Mouse (Mus musculus) kidney, adult 8-10 months (tissue): Measurements from ENCODE around the gene Prr22.
A peak's percentile ranks its signal among the peaks of the same experiment; 100 is the strongest.

Experiments
- DNase-seq, 2 experiments: peaks; one replicate each; pipeline ENCODE4 v3.0.0; 2022

Prr22 gene

DNA sequence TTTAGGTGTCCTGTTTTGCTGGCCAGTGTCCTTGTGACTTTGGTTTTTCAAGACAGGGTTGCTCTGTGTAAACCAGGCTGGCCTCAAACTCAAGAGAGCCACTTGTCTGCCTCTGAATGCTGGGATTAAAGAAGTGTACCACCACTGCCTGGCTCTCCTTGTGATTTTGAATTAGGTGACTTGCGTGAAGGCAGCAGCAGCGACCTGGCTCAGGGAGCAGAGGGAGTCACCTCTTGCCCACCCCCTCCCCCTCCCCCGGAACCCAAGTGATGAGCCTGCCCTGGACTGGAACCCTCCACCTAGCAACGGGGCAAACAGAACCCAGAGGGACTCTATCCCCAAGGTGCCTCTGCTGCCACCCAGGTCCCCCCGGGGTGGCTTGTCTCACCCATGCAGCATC is at the start of gene Prr22:
Prr22 (plus strand) TSS at position 301 of the 400 bp plus-strand sequence.
- DNase-seq, result no peak

GRCm38 (mm10) chr17:56722441-56722840 is 47.6 kb upstream of the Prr22 start:
- peak; percentile 45 to 60 for DNase-seq

DNA sequence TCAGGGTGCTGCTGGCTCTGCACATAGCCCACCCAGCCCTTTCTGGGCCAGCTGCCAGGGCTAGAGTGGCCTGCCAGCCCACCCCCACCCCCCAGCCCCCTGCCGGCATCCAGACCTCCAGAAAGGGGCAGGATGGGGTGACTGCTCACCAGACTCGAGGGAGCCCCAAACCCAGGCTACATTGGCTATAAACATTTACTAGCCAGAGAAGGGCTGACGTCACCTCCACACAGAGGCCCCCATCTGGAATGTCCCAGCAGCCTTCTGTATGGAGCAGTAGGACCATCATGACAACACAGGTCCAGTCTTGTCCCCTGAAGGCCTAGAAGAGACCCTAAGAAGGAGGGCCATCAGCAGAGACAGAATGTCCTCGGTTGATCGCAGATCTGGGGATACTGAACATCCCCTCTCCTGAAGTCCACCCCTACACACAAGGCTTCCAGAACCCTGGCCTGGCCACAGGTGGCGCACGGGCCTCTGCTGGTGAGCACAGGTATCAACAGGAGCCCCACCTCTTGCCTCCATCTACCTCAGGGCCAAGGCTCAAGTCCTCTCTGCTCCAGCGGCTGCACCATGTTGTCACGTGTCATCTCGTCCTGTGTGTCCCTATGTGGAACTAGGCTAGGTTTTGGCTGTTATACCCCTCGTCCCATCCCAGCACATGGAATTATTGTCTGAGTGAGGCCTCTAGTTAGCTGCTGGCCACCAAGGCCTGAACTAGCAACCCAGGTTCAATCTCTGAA is 46.5 kb upstream of the Prr22 start:
- no peak for DNase-seq

- no peak for DNase-seq
These were observed 42.9 kb upstream of the Prr22 start for GRCm38 (mm10) chr17:56727029-56727649.

DNA sequence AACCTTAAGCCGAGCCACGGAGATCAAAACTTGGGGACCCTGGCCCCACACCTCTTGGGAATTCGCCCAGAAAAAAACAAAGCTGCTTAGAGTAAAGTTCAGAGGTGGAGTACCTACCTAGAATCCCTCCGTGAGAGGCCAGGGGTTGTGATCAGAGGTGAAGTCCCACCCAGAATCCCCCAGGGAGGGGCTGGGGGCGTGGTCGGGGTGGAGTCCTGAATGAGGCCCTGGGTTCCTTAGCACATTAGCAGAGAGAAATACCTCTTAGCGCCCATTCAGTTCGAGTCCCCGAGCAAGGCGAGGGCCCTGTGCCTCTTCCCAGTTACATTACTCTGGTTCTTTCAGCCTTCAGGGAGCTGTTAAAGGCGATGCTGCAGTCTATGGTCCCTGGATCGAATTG is 42.4 kb upstream of the Prr22 start:
- no peak for DNase-seq

DNA sequence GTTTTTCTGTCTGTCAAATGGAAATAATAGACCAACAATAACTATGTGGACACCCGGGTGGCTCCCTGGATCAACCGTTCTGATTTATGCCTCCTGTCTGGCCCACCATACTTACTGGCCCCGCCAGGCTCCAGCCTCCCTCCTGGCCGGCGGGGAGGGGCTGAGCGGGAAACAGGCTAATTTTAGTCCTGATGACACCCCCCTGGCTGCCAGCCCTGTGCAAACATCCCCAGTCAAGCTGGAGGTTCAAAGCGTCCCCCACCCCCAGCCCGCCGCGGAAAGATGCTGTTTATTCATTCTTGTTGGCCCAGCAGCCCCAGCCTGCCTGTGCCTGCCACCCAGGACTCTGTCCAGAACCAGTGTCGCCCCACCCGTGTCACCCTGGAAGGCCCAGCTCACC is 41.9 kb upstream of the Prr22 start:
- no peak for DNase-seq

- peak; percentile 30 to 53 for DNase-seq
These were observed 40.9 kb upstream of the Prr22 start for GRCm38 (mm10) chr17:56729151-56729550.

DNA sequence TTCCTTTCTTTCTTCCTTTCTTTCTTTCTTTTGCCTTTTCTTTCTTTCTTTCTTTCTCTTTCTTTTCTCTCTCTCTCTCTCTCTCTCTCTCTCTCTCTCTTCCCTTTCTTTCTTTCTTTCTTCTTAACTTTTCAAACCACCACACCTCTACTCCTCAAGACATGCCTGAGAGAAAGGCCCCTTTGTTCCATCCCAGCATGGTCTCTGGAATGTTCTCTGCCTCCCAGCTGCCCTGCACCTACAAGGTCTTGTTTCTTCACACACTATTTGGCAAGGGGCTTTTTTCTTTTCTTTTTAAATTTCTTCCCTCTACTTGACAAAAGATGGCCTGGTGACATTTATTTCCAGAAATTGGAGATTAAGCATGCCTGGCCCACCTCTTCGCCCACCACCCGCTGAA is 40.4 kb upstream of the Prr22 start:
- no peak for DNase-seq

- DNase-seq, result no peak
These were observed 33.5 kb upstream of the Prr22 start for GRCm38 (mm10) chr17:56736534-56736933.

GRCm38 (mm10) chr17:56738221-56738620 is 31.8 kb upstream of the Prr22 start:
- DNase-seq, result no peak

DNA sequence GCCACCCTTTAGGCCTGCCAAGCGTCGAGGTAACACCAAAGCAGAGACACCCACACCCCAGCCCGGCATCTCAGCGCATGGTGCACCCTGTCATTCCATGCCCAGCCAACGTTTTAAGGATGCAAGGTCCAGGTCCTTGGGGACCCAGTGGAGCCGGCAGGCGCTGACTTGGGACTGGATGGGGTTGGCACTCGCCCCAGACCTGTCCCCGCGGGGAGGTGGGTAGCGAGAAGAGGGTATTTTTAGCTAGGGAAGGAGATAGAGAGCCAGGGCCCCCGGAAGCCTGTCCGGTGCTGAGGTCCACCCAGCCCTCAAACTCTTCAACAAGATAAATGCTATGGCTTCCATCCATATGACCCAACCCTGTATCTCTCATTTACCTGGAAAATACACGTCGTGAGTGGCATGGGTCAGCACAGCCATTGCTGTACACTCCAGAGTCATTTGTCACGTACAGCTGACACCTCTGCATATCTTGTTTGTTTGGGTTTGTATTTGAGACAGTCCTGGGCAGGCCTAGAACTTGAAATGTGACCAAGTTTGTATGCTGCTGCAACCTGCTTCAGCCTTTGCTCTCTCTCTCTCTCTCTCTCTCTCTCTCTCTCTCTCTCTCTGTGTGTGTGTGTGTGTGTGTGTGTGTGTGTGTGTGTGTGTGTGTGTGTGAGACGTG is 29.8 kb upstream of the Prr22 start:
- no peak for DNase-seq

DNA sequence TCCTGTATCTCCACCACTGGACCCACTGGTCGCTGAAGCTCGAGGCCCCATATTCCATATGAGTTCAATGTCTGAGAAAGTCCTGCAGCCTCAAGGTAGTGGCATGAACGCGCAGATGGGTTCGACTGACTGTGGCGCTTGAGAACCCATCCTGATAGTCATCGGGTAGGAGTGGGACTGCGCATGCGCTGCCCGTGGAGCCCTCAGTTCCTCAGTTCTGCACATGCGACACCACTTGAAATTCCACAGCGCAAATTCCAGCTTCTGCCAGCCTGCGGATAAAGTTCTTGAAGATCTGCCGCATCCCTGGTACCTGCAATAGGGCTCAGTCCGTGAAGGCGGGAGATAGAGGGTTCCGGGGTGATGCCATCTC is 29.3 kb upstream of the Prr22 start:
- no peak for DNase-seq

GRCm38 (mm10) chr17:56744173-56744572 is 25.9 kb upstream of the Prr22 start:
- DNase-seq, result no peak

DNA sequence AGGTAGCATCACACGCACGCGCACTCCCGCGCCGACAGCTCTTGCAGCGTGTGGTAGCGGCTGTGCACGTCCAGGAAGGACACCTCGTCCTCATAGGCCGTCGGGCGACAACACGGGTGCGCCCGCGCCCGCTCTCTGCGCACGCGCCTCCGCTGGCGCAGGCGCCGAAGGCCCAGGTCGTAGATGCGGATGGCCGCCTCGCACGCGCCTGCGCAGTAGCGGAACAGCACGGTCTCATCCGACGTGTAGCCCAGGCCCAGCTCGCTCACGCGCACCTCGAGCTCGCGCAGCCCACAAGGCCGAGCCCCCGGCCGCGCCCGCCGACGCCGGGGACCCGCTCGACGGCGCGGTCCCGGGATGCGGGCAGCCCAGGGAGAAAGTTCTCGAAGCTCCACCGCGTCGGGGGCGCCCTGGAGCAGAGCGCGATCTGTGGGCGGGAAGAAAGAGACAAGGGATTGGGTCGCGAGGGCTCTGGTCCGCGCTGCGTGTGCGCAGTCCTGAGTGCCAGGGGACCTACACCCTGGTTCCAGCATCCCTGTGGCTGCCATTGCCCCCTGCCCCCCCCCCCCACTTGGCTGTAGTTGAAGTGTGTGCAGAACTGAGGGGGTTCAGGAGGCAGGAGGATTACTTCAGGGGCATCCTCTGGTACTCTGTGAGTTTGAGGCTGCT is 18.5 kb upstream of the Prr22 start:
- no peak for DNase-seq

DNA sequence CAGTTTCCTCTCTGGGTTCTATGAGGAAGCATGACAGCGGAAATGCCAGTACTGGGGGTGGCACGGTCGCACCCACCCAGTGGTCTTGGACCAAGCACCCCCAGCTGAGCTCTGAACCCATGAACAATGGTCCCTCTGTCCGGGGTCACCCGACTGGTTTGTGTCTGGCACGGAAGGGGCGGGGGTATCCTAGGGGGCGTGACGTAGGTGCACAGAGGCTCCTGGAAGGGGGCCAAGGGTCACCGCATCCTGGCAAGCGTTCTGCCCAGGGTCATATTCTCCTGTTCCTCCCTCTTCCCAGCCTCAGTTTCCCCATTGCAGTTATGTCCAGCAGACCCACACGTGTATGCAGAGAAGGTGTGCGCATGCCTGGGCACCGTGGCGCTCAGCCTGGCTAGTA is 16.6 kb upstream of the Prr22 start:
- no peak for DNase-seq

DNA sequence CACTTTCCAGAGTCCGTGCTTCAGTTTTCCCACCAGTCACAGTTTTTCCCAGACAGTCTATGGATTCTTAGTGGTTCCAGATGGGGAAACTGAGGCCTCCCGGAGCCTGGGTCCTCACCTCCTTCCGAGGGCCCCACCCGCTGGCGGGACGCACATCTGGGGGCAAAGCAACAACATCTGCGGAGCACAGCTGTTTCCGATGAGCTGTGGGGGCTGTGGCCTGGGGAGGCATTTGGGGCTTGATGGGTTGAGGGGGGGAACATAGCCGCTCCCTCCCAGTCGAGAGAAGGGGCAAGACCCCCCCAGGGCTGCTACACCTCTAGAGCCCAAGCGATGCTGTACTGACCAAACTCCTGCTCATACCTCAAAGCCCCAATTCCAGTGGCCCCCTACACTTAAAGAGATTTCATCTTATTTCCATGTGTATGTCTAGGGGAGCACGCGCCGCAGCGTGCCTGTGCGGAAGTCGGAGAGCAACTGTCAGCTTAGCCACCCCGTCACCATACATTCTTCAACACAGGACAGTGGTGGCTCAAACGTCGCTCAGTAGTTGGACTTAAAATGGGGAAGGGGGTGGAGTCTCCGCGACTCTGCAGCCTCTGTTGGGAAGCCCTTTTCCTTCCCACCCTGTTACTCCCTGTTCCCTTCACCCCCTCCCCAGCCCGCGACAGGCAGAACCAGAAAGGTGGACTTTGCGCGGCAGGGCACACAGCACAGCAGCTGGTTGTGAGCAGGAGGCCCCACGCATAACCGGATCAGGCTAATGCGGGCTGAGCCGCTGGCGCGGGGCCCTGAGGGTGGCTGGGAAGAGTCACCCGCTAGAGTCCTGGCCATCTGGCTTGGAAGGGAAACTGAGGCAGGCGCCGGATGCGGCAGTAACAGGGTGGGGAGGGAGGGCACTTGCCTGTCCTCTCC is 15.5 kb upstream of the Prr22 start:
- peak in 1 of 2 experiments; percentile 45 for DNase-seq

DNA sequence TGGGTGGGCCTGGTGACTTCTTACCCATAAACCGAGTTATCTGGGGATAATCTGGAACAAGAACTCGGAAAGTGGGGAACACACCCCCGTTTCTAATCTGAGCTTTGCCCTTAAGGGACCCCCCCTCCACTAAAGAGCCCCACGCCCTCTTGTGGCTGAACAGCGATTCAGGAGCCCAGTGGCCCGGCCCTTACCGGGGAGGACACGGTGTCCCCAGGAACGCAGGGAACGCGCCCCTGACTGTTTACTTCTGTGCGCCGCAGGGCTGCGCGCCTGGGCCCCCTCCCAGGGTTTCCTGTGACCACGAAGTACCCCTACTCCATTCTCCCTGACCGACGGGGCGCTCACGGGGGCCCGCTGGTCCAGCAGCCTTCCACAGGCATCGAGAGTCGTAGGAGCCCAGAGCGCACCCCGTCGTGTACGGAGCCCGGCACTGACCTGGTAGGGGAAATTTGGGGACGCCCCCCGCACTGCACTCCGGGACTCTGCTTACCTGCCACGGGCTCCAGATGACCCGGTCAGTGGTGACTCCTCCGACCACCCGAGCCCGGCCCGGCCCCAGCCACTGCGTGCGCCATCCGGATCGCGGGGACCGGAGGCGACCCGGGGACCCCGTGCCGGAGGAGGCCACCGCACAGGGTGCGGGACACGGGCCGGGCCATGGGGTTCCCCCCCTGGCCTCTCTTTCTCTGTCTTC is 13.2 kb upstream of the Prr22 start:
- DNase-seq, result peak in 1 of 2 experiments; percentile 47

DNA sequence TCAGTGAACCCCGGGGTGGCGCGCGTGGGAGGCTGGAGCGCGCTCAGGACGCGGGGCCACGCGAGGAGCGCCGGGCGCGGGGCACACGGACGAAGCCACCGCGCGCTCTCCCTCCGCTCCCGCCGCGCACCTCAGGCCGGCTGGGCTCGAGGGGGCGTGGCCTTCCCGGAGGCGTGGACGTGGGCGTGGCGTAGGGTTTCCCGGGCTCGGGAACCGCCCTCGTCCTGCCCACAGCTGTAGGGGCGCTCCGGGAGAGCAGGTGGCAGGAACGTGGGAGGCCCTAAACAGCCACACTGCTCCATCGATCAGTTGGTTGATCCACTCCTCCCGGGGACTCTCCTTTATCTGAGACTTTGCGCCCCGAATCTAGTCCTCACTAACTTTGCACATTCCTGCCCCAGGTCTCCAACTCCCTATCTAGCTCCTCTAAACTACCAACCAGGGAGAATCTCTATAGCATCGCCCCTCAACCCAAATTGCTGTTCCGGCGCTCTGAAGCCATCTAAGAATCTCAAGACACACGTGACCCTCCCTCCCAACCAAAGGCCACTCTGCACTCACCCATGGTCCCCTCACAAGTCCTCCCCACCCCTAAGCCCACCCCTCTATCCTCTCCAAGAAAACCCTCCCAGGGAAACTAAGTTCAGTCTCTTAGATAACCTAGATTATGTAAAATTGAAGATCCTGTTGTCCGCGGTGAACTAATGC is 12.5 kb upstream of the Prr22 start, which contains the start of gene Nrtn:
Nrtn (minus strand) TSS at position 115 of the 708 bp plus-strand sequence.
- DNase-seq, result peak; percentile 90 to 95

- peak; percentile 86 to 90 for DNase-seq
These were observed 11.9 kb upstream of the Prr22 start for GRCm38 (mm10) chr17:56758132-56758531.

DNA sequence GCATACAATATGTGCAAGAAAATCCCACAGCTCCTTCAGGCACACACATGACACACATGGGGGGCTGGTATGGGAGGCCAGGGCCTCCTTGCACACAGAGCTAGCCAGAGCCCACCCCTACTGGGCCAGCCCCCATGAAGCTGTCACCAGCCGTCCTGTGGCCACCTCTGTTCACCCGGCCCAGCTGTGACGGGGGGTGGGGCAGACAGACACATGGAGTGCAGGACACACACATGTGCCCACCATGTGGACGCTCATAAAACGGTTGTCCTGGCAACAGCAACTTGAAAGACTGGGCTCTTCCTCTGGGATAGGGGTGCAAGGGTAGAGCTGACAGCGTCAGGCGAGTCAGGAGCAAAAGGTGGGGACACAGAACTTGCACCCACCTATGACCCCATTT is 10.8 kb upstream of the Prr22 start:
- no peak for DNase-seq

DNA sequence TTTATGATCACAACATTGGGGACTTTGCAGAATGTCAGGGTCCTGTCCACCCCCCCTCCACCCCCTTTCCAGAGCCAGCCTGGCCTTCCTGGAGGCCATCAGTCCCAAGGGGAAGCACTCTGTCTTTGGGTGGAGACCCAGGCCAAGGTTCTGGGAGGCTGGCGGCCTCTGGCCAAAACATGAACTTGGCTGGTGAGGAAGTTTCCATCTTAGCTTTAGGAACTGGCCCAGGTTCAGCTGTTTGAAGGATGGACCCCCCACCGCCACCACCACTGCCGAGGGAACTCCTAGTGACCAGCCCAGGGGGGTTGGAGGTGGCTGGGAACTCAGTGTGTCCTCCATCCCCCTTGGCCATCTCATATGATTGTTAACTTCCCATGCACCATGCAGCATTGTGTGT is 9.0 kb upstream of the Prr22 start:
- DNase-seq, result no peak
